Mouse (Mus musculus) testis, postnatal 10 days (tissue): Measurements from ENCODE around the gene Gm5796.
"Not testable (repeated sequence)": the region's sequence is repeated elsewhere in the genome, so short reads cannot be mapped to it uniquely, and the experiment has no call there.

Source experiments
- DNase-seq: peaks from one replicate; pipeline ENCODE4 v3.0.0; 2021; ENCODE audit warnings: low spot score

Gene Gm5796

GRCm38 (mm10) chr14:4023641-4024040 is at the start of gene Gm5796:
Gene Gm5796 (plus strand): TSS chr14:4023941.
- not testable (repeated sequence) for DNase-seq

GRCm38 (mm10) chr14:3998094-3998493 is 25.6 kb upstream of the Gm5796 start, which contains the start of gene Gm3099:
Gene Gm3099 (plus strand): TSS chr14:3998394.
- not testable (repeated sequence) for DNase-seq

GRCm38 (mm10) chr14:4083820-4084219 is 60.1 kb downstream of the Gm5796 start, which contains the start of gene Gm3115:
Gene Gm3115 (plus strand): TSS chr14:4084120.
- not testable (repeated sequence) for DNase-seq
